Mouse (Mus musculus) MN1 (cell line): ENCODE data around the gene Tmem221.

ENCODE experiments used
- DNase-seq: peaks from one replicate; pipeline ENCODE4 v3.0.0-alpha.2; 2016; ENCODE audit warnings: low spot score

The Tmem221 gene

DNA sequence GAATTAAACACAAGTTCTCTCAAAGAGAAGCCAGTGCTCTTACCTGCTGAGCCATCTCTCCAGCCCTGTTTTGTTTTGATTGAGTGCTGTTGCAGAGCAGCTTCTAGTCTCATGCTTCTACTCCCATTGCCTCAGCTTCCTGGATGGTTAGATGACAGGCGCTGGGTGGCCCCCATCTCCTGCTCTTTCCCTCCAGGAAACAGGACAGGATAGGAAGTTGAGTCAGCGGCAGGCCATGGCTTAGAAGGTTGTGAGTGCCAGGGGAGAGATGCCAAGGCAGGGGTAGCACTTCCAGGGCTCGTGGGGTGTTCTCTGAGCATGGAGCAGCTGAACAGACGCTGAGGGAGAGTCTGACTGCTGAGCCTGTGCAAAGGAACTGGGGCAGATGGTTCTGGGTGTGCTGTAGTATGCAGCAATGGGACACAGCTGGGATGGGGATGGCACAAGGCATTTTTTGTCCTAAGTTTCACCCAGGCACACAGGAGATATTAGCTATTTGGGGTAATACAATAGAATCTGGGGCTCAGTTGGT is 19.3 kb upstream of the Tmem221 start:
- DNase-seq, result no peak

DNA sequence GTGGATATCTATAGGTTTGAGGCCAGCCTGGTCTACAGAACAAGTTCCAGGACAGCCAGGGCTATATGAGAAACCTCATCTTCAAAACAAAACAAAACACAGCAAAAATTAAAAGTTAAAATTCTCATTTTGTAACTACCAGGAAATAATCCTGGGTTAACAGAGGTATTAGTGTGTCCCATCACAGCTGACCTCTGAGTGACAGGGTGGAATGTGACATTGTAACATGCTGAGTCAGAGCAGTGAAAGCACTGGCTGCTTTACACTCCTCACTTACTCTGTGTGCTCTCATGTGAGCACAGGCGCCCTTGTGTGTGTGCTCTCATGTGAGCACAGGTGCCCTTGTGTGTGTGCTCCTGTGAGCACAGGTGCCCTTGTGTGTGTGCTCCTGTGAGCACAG is 16.3 kb upstream of the Tmem221 start:
- DNase-seq, result no peak

DNA sequence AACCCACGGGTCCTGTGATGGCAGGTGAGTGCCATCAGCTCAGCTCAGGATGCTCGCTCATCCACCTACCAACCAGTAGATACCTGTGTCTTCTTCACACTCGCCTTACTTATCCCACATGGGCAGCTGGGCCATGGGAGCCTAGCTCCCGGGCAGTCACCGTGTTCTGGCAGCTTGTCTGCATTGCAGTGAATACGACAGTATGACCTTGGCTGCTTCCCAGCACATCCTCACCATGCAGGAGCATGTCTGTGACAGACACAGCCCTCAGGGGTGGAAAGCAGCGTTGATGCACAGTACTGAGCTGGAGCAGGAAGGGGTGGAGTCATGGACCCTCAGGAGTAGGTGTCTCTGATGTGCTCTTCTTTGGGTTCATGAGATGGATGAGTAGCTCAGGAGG is 15.8 kb upstream of the Tmem221 start:
- DNase-seq, result peak; percentile 44

DNA sequence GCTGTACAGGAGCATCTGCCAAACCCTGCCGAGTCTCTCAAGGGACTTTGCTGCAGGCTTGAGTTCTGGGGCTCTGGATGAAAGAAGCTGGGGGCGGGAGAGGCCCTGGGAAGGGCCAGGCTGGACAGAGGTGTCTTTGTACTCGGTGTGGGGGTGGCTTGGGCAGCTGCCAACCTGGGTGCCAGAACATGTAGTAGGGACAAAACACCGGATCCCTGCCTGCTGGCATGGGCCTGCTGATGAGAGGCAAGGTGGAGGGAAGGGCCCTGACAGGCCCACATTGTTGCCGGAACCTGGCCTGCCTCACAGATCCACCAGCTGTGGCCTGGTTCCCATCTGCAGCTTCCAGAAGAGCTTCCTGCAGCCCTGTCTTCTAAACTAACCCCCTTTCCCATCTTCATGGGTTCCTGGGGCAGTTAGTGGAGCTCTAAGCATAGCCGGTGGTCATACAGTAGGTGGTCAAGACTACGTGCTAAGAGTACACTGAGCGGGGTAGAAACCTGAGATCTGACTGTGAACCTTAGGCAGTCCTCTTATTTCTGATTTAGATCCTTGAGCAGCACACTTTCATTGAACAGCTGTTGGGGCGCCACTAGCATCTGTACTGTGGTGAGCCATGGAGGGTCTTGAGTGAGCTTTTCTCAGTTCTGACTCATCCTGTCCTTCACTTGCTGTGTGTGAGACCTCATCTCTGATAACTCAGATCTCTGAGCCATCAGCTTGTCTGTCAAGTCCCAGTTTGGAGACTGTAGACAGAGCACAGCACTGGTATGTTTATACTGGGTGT is 14.4 kb upstream of the Tmem221 start:
- DNase-seq, result peak; percentile 96

DNA sequence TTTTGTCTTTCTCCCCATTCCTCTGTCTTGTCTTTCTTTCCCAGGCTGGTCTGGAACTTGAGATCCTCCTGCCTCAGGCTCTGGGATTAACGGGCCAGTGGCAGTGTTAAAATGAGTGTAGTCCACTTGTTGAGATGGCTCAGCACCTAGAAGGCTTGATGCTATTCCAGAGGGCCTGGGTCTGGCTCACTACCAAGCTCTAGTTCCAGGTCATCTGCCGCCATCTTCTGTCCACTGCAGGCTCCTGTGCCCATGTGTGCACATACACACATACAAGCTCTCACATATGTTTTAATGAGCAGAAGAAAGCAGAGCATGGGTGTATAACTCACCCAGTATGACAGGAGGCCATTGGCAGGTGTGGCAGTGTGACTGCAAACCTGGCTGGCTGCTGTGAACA is 13.4 kb upstream of the Tmem221 start:
- DNase-seq, result peak; percentile 45

DNA sequence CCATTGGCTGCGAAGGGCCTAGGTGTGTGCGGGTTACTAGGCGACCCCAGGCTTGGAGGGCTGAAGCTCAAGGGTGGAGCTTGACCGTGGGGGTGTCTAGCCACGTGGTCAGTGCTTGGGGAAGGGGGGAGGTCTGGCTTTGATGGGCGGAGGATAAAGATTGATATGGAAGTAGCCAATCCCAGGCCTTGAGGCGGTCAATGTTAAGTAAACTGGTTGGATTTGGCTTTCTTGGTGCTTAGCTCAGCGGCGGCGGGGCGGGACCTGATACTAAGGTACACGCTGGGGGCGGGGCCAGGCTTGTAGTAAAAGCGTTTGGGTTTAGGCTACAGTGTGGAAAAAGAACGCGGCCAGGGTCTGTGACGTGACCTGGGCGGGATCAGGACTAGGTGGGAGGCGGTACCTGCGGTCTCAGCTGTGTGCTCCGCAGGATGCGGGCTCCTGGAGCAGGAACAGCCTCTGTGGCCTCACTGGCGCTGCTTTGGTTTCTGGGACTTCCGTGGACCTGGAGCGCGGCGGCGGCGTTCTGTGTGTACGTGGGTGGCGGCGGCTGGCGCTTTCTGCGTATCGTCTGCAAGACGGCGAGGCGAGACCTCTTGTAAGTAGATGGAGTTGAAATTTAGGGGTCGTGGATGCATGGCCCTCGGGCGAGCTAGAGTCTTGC is 11.8 kb upstream of the Tmem221 start:
- peak; percentile 99 for DNase-seq

DNA sequence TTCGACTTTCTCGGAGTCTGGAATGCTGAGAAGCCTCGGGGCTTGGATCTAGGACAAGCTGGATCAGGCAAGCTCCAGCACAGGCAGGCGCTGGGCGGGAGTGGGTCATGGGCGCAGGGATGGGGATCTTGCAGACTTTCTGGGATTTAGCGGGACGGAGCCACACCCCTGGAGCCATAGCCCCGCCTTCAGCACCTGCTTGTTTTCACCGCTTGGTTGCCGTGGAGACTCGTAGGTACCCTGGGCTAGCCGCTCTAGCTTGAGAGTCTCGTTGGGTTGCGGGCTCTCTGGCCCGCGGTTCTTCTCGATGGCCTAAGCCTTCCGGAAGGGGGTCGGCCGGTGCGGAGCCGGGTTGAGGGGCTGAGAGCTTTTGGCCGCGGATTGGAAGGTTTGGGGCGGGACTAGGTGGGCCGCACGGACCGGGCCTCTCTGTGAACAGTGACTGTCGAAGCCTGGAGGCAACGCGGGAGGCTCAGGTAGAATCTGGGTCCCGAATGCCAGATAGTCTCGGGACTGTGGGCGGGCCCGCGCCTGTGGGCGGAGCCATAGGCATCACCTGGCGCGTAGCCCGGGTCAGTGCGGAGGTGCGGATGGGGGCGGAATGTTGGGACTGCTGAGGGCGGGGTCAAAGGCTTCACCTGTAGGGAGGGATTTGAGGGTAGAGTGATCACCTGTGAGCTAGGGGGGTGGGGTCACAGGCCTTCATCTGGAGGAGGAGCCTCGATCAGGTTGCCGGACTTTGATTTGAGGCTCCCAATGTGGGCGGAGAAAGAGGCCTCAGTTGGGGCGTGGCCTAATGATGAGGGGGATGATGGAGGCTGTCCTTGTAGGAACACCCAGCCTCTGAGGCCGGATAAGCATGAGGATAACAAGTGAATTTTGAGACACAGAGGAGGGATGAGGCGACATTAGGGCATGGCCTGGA is 11.0 kb upstream of the Tmem221 start:
- peak; percentile 96 for DNase-seq

DNA sequence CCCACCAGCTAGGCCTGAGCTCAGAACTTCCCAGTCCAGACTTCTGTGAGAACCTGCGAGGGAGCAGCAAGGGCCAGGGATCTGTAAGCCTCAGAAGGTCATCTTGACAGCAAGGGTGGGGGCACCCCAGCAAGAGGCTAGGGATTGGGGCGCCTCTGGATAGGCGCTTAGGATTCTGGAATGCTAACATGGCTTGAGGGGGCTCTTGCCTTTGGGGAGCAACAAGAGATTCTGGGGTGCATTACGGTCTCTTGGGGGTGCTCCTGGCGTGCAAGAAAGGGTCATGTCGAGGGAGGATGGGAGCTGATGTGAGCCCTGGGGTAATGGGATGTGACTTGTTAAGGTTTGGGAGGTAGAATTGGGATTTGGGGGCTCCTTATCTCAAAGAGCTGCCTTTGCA is 10.3 kb upstream of the Tmem221 start:
- DNase-seq, result peak; percentile 49

DNA sequence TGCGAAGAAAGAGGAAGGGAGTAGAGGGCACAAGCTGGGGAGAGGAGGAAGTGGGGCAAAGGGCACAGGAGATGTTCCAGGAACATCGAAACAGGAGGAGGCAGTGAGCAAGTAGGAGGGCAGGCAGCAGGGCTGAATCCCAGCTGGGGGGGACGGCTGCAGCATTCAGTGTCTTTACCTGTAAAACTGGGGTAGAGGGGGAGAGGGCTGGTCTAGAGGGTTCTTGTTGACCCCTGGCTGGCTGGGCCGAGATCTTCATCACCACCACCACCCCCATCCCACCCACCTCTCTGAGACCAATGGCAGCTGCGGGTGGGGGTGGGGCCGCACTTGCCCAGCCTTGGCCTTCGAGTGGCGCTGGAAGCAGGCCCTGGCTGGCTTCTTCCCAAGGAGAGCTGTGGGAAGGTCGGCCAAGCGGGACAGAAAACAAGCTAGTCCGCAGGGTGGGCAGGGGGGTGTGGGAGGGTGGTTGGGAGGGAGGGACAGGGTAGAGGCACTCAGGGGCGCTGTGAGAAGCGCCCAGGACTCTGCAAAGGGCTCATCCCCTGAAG is 9.8 kb upstream of the Tmem221 start, which contains the start of gene Slc27a1:
TSS of gene Slc27a1 (plus strand) at position 496 of the 551 bp plus-strand sequence.
- DNase-seq, result peak; percentile 70

DNA sequence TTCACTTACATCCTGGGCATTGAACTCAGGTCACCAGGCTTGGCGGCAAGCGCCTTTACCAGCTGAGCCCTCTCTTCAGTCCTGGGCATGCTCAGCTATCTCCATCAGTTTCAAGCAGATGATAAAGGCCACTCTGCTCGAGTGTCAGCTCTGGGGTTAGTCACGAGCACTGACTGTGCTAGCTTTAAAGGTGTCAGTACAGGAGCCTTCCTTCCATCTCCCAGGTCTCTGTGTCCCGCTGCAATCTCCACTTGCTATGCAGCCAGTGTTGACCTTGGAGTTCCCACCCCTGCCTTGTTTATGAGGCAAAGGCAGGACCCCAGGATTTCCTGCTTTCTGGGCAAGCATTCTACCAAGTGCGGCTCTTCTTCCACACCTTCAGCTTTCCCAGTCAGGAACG is 8.9 kb upstream of the Tmem221 start:
- no peak for DNase-seq

DNA sequence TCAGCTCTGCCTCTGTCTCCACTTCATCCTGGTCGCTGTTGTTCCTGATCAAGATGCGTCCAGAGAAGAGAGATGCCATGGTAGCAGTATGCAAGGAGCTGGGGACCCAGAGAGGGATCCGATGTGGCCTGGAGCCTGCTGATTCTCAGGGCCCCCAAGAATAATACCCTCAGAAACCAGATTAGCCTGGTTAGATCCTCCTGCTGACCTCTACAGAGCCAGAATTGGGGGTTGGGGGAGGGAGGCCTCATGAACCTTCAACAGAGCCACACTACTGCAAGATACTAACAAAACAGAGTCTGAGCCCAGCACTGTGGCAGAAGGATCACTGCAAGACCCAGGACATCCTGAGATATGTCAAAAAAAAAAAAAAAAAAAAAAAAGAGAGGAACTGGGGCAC is 7.8 kb upstream of the Tmem221 start, which contains the start of gene Nxnl1:
TSS of gene Nxnl1 (minus strand) at position 101 of the 400 bp plus-strand sequence.
- DNase-seq, result no peak

DNA sequence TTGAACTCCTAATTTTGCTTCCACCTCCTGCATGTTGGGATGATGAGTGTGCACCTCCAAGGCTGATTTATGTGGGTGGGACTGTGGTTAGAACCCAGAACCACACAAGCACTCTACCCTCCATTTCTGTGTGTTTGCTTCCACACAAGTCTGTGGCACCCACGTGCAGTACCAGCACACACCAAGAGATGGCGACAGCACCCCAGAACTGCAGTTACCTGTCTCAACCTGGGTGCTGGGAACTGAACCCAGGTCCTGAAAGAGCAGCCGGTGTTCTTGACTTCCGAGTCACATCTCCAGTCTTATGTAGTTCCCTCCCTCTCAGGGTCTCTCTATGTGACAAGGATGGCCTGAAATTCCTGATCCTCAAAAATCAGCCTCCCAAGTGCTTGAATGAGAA is 5.3 kb upstream of the Tmem221 start:
- DNase-seq, result no peak

DNA sequence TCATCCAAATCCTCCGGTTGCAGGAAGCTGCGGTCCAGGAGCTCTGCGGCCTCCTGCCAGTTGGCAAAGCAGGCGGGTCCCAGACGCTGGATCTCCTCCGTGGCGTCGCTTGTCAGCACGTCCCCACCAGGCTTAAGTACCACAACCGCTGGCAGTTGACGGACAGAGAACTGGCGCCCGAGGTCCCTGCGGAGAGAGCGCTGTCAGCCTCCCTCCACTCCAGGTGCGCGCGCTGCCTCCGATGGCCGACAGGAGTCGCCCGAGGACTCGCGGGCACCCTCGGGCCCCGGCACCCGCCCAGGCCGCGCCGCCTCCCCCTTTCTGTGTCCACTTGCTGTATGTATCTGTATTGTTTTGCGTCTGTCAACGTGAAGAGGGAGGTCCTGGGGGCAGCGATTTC is 4.1 kb upstream of the Tmem221 start:
- DNase-seq, result peak; percentile 83

DNA sequence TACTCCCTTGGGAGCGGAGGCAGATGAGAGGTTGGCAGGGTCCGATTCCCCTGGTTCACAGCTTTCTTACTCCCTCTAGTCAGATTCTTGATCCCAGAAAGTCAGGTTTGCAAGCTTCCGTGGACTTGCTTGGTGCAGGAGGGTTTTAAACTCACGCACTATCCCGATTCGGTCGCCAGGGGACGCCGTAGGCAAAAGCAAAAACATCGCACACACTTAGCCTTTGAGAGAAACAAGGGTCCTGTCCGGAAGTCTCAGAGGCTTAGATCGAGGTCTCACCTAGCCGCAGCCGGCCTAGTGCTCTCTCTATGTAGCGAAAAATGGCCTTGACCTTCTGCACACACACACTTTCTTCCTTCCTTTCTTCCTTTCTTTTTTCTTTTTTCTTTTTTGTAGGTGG is 2.7 kb upstream of the Tmem221 start:
- DNase-seq, result peak; percentile 88

DNA sequence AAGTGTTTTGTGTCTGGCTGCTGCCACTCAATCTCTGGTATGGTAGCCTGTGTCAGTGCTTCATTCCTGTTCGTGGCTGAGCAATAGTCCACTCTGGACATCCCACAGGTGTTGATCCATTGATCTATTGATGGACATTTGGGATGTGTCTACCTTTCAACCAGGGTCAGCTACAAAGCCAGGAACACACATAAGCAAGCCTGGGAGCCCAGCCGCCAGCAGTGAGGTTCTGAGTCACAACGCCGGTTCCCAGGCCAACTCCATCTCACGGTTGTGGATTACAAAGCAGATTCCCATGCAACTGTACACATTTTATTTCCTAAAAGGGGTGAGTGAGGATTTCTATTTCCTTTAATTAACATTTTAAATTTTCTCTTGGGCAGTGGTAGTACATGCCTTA is 2.1 kb upstream of the Tmem221 start:
- no peak for DNase-seq

DNA sequence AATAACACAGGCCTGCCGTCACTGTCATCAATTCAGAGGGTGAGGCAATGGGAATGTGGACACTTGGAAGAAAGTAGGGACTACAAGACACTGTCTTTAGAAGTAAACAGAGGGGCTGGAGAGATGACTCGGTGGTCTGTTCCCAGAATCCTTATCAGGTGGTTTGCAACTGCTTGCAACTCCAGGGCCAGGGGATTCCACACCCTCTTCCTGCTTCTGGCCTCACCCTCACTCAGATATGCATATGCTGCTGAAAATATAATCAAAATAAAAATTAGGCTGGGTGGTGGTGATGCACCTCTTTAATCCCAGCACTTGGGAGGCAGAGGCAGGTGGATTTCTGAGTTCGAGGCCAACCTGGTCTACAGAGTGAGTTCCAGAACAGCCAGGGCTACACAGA is 1.4 kb upstream of the Tmem221 start:
- no peak for DNase-seq

DNA sequence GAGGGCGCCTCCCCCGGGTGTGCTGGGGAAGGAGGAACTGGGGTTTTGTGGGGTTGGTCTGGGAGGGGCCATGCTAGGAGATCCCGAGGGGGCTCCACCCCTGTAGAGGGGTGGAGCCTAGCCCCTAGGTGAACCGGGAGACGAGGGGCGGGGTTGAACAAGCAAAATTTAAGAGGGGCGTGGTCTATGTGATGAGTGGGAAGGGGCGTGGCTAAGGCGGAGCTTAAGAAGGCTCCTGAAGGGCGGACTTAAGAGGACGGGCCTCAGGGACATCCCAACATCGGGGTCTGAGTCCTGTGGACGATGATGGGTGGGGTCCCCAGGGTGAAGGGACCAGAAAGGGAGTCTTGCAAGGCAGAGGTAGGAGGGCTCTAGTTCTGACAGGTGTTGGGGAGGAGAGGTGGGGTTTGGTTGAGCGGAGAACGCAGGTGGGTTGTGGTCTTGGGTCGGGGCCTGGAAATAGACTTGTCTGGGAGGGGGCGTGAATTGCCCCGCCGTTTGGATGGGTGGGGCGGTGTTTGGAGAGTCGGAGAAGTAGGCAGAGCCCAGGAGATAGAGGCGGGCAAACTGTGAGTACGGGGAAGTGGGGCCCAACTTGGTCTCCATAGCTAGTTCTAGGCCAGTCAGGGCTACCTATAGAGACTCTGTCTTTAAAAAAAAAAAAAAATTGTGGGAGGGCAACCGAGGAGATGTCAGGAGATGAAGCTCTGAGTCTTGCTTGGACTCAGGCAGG is 453 bp upstream of the Tmem221 start:
- DNase-seq, result no peak

DNA sequence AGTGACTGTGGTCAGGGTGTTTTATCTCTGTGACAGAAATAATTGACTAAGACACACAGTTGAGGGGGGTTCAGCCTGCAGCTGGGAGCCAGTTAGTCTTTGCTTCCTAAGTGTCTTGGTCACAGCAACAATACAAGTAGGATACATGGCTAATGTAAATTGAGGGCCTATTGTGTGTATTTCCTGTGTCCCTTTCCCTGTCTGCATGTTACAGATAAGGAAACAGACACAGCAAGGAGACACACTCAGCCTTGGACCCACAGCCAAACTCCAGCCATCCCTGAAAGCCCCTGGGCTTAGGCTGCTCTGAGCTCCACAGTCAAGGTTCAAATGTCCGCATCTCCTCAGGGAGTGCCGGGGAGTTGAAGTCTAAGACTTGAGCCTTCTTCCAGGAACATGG is 4.0 kb downstream of the Tmem221 start:
- DNase-seq, result no peak

DNA sequence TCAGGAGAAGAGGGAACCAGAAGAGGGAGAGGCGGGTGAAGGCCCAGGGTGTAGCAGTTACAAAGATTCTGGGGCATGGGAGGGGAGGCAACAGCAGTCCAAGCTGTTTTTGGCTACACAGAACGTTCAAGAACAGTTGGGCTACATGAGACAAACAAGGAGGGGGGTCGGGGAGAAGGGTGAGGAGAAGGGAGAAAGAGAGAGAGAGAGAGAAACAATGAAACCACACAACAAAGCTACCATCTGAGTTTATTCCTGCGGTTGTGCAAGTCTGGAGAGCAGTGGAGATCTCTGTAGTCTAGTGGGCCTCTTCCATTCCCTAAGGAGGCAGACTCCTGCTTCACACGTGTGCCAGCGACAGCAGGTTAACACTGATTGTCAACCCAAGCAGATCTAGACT is 4.7 kb downstream of the Tmem221 start:
- no peak for DNase-seq

DNA sequence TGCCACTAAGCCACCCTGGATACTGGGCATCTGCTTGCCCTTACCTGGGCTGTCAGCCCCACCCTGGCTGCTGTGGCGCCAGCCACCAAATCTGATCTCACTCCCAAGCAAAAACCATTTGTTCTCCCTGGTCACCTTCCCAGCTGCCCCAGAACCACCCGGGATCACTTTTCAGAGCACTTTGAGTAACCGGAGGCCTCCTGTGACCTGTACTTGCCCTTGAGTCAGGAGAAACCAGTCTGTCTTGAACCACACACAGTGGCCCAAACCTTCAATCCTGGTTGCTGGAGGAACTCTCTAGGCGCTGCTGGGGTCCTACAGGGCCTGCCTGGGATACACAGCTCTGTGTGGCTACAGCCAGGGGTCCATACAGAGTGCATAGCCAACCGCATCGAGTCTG is 5.9 kb downstream of the Tmem221 start:
- DNase-seq, result no peak

DNA sequence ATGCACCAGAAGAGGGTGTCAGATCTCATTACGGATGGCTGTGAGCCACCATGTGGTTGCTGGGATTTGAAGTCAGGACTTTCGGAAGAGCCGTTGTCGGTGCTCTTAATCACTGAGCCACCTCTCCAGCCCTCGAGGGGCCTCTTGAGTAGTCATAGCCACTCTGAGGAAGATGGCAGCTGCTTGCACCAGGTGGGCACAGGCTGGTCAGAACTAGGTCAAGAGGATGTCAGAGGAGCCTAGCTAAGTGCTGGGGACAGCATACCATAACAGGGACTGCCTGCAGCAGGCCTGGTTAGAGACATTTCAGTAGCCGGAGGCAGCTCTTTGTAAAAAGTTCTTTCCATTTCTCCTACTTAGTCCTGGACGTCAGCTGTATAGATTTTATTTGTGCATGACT is 7.9 kb downstream of the Tmem221 start:
- DNase-seq, result no peak
